Comparison of ENCODE assay signal across 8 mouse cellular contexts in the genomic region with DNA sequence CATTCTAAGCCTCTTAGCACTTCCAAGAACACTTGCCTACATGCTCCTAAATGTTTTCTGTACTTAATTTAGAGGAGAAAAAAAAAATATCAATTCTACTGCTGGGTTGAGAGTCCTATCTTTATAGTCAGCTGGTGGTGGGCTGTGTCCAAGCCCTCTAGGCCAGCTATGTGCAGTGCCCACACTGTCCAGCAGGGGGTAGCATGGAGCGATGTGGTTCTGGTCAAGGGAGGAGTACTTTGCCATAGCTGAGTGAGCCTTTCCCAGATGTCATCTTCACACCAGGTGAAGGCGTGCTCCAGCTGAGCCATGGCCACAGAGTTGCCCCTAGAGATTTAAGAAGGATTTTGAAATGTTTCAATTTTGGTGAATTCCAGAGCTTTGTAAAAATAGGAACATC. TPM values are rescaled to one million over a fixed set of nuclear protein-coding genes. Genes with fewer than 3 reads are reported as not detected.
DNase-seq lines count a peak whose midpoint lies in the region; ATAC-seq lines count a peak whose summit lies in the region.

No protein-coding gene starts in this region.

- H3K9ac ChIP-seq in hindbrain, embryonic 14.5 days = no peak overlapping the region

- no peaks in the 10 kb centered on the region for H3K4me1 ChIP-seq in hindbrain, embryonic 10.5 days (replicated peaks)
- no peaks in the 10 kb centered on the region for H3K4me1 ChIP-seq in hindbrain, embryonic 14.5 days (replicated peaks; ENCODE audit: control insufficient read depth, insufficient read depth, low read length)

- ATAC-seq in hindbrain, embryonic 14.5 days (ENCODE audit: low FRiP score) = no peak
- peak; percentile 75; the same call in 1 of the 2 replicates for ATAC-seq in neutrophil, adult 5-6 weeks (ENCODE audit: extremely low read depth, insufficient number of reproducible peaks, low FRiP score, poor library complexity, severe bottlenecking)

- H3K36me3 ChIP-seq in hindbrain, embryonic 10.5 days = peaks cover 48% of the 10 kb centered on the region
- H3K36me3 ChIP-seq in hindbrain, embryonic 14.5 days (replicated peaks; ENCODE audit: control insufficient read depth, insufficient read depth) = peaks cover 30% of the 10 kb centered on the region

- H3K4me2 ChIP-seq in hindbrain, embryonic 14.5 days (replicated peaks) = no peak overlapping the region

- DNase-seq in hindbrain, embryonic 10.5 days (ENCODE audit: low spot score) = peak; percentile 67
- DNase-seq in hindbrain, embryonic 14.5 days (ENCODE audit: low spot score) = no peak
- DNase-seq in CD8-positive naive resting alpha-beta T cell, adult 2 months (ENCODE audit: low read depth in 2 of 2, low spot score in 2 of 2) = peak; percentile 68 to 77
- DNase-seq in c-Kit-negative CD71-positive TER-119-positive erythroid progenitor cells, embryonic 14.5 days (ENCODE audit: low read depth, low spot score) = peak; percentile 48
- peak; percentile 51 to 56 for DNase-seq in gastrocnemius, adult 8-10 months (ENCODE audit: low spot score in 2 of 2)
- peak; percentile 39 to 45 for DNase-seq in layer of hippocampus, postnatal 36 days
- DNase-seq in thymus, postnatal 14 days = peak; percentile 87

- no peaks in the 10 kb centered on the region for H3K27me3 ChIP-seq in hindbrain, embryonic 10.5 days (ENCODE audit: insufficient read depth, poor library complexity, severe bottlenecking)
- no peaks in the 10 kb centered on the region for H3K27me3 ChIP-seq in hindbrain, embryonic 14.5 days (ENCODE audit: control insufficient read depth, insufficient read depth, low read length)

- no peaks in the 10 kb centered on the region for H3K9me3 ChIP-seq in hindbrain, embryonic 10.5 days
- H3K9me3 ChIP-seq in hindbrain, embryonic 14.5 days (ENCODE audit: control insufficient read depth, low read length) = no peaks in the 10 kb centered on the region

- H3K27ac ChIP-seq in hindbrain, embryonic 10.5 days = no peak overlapping the region
- H3K27ac ChIP-seq in hindbrain, embryonic 14.5 days = no peak overlapping the region

- no peak overlapping the region for H3K4me3 ChIP-seq in hindbrain, embryonic 10.5 days
- no peak overlapping the region for H3K4me3 ChIP-seq in hindbrain, embryonic 14.5 days (replicated peaks; ENCODE audit: low read length)

- WGBS in hindbrain, embryonic 10.5 days = 41% methylated on average over 2 of the region's 2 CpGs
- 46% methylated on average over 2 of the region's 2 CpGs for WGBS in hindbrain, embryonic 14.5 days

RNA-seq across cellular contexts. Expression of gene Mapk9, which starts 21.7 kb away (rescaled TPM):
- 26.5 and 34.0 TPM in 2 replicates for polyA plus RNA-seq in hindbrain, embryonic 10.5 days (2016; fragmentation: Nextera tagmentation; extraction: Ambion mirVana)
- polyA plus RNA-seq in hindbrain, embryonic 14.5 days (2014; fragmentation: Nextera tagmentation; extraction: Ambion mirVana) = 86.6 and 94.9 TPM in 2 replicates
- total RNA-seq in gastrocnemius, adult 8-10 months (2022) = 10 to 100 TPM; 45.2 to 65.2 (median 53.8) TPM
- 100 to 1,000 TPM; 146 to 152 TPM for total RNA-seq in layer of hippocampus, postnatal 36 days (2021)
- total RNA-seq in neutrophil, adult 5-6 weeks (2017) = 38.6 and 45.2 TPM in 2 replicates

RNA-seq across cellular contexts. Expression of gene Gfpt2, which starts 30.9 kb away (rescaled TPM):
- 16.0 and 22.1 TPM in 2 replicates for polyA plus RNA-seq in hindbrain, embryonic 10.5 days (2016; fragmentation: Nextera tagmentation; extraction: Ambion mirVana)
- polyA plus RNA-seq in hindbrain, embryonic 14.5 days (2014; fragmentation: Nextera tagmentation; extraction: Ambion mirVana) = 4.9 and 6.0 TPM in 2 replicates
- total RNA-seq in gastrocnemius, adult 8-10 months (2022) = 1 to 10 TPM; 3.0 to 6.9 (median 5.8) TPM
- 1 to 10 TPM; 3.8 to 3.9 TPM for total RNA-seq in layer of hippocampus, postnatal 36 days (2021)
- not detected in 2 replicates for total RNA-seq in neutrophil, adult 5-6 weeks (2017)
